ENCODE assay signal across 8 mouse cellular contexts in genomic region chr13:100552369-100553041, GRCm38 (mm10). TPM values are rescaled to one million over a fixed set of nuclear protein-coding genes. Genes with fewer than 3 reads are reported as not detected.
DNase-seq lines count a peak whose midpoint lies in the region; ATAC-seq and TF ChIP-seq lines count a peak whose summit lies in the region.

Gene Ocln (minus strand): TSS chr13:100552718.

- in situ Hi-C loops in ES-E14 (cut with MboI; ENCODE audit: low sequenced_read_pairs in 2 of 2, unreplicated experiment in 2 of 2) = no loop called here

- ATAC-seq in forebrain, embryonic 16.5 days = peak; percentile 77
- peak; percentile 93 for ATAC-seq in intestine, embryonic 15.5 days
- peak; percentile 72 for ATAC-seq in midbrain, embryonic 11.5 days (ENCODE audit: low FRiP score)
- peak; percentile 92 for ATAC-seq in stomach, embryonic 16.5 days (ENCODE audit: insufficient read depth, low FRiP score)

- H3K4me2 ChIP-seq in forebrain, embryonic 16.5 days (ENCODE audit: low read length) = peak within 1 kb of the TSS; percentile 98
- H3K4me2 ChIP-seq in intestine, embryonic 15.5 days (replicated peaks) = peak within 1 kb of the TSS; percentile 84
- peak within 1 kb of the TSS; percentile 98 for H3K4me2 ChIP-seq in midbrain, embryonic 11.5 days
- peak within 1 kb of the TSS; percentile 75 for H3K4me2 ChIP-seq in stomach, embryonic 16.5 days (ENCODE audit: low read depth, low read length)

- H3K9ac ChIP-seq in ES-E14 (ENCODE audit: insufficient read depth, low read depth, low read length, poor library complexity, severe bottlenecking) = peak within 1 kb of the TSS; percentile 83
- peak within 1 kb of the TSS; percentile 49 for H3K9ac ChIP-seq in forebrain, embryonic 16.5 days (replicated peaks; ENCODE audit: low read depth, low read length)
- peak within 1 kb of the TSS; percentile 68 for H3K9ac ChIP-seq in intestine, embryonic 15.5 days
- peak within 1 kb of the TSS; percentile 36 for H3K9ac ChIP-seq in midbrain, embryonic 11.5 days (ENCODE audit: low read length)
- peak within 1 kb of the TSS; percentile 79 for H3K9ac ChIP-seq in stomach, embryonic 16.5 days (ENCODE audit: low read length)

- WGBS in forebrain, embryonic 16.5 days = under 1% methylated on average over 44 of the region's 45 CpGs
- under 1% methylated on average over 43 of the region's 45 CpGs for WGBS in intestine, embryonic 15.5 days
- under 1% methylated on average over 45 of the region's 45 CpGs for WGBS in limb, embryonic 10.5 days
- under 1% methylated on average over 45 of the region's 45 CpGs for WGBS in midbrain, embryonic 11.5 days
- WGBS in stomach, embryonic 16.5 days = 1% methylated on average over 45 of the region's 45 CpGs

- no peaks in the 10 kb centered on the region for H3K36me3 ChIP-seq in ES-E14 (ENCODE audit: control insufficient read depth, insufficient read depth, low read length, poor library complexity, severe bottlenecking)
- H3K36me3 ChIP-seq in forebrain, embryonic 16.5 days (ENCODE audit: control insufficient read depth, insufficient read depth) = no peaks in the 10 kb centered on the region
- H3K36me3 ChIP-seq in intestine, embryonic 15.5 days = no peaks in the 10 kb centered on the region
- no peaks in the 10 kb centered on the region for H3K36me3 ChIP-seq in limb, embryonic 10.5 days
- H3K36me3 ChIP-seq in midbrain, embryonic 11.5 days (ENCODE audit: control insufficient read depth, insufficient read depth, low read length) = no peaks in the 10 kb centered on the region
- no peaks in the 10 kb centered on the region for H3K36me3 ChIP-seq in stomach, embryonic 16.5 days (ENCODE audit: control insufficient read depth, insufficient read depth, low read length)

- H3K4me3 ChIP-seq in ES-E14 (ENCODE audit: insufficient read depth in 1 of 2, low read depth in 1 of 2, low read length in 2 of 2, poor library complexity in 1 of 2, severe bottlenecking in 1 of 2) = peak within 1 kb of the TSS; percentile 86 to 95
- peak within 1 kb of the TSS; percentile 67 for H3K4me3 ChIP-seq in forebrain, embryonic 16.5 days (replicated peaks; ENCODE audit: low read length)
- peak within 1 kb of the TSS; percentile 61 for H3K4me3 ChIP-seq in intestine, embryonic 15.5 days (replicated peaks)
- peak within 1 kb of the TSS; percentile 66 for H3K4me3 ChIP-seq in limb, embryonic 10.5 days
- H3K4me3 ChIP-seq in midbrain, embryonic 11.5 days (ENCODE audit: low read depth, low read length) = peak within 1 kb of the TSS; percentile 52
- H3K4me3 ChIP-seq in stomach, embryonic 16.5 days (replicated peaks; ENCODE audit: low read length) = peak within 1 kb of the TSS; percentile 67

- H3K27me3 ChIP-seq in forebrain, embryonic 16.5 days (replicated peaks; ENCODE audit: control insufficient read depth, insufficient read depth, low read length) = peaks cover 41% of the 10 kb centered on the region
- peaks cover 29% of the 10 kb centered on the region for H3K27me3 ChIP-seq in intestine, embryonic 15.5 days (replicated peaks)
- peaks cover 74% of the 10 kb centered on the region for H3K27me3 ChIP-seq in limb, embryonic 10.5 days (ENCODE audit: low read depth, poor library complexity, severe bottlenecking)
- H3K27me3 ChIP-seq in midbrain, embryonic 11.5 days (ENCODE audit: control insufficient read depth, insufficient read depth, low read length) = peaks cover 36% of the 10 kb centered on the region
- H3K27me3 ChIP-seq in stomach, embryonic 16.5 days (ENCODE audit: control insufficient read depth, insufficient read depth, low read length) = peaks cover 25% of the 10 kb centered on the region

- H3K9me3 ChIP-seq in ES-E14 (ENCODE audit: control insufficient read depth, insufficient read depth, low read depth, low read length) = no peaks in the 10 kb centered on the region
- no peaks in the 10 kb centered on the region for H3K9me3 ChIP-seq in forebrain, embryonic 16.5 days (ENCODE audit: control insufficient read depth, low read length)
- H3K9me3 ChIP-seq in intestine, embryonic 15.5 days = no peaks in the 10 kb centered on the region
- no peaks in the 10 kb centered on the region for H3K9me3 ChIP-seq in limb, embryonic 10.5 days (replicated peaks)
- no peaks in the 10 kb centered on the region for H3K9me3 ChIP-seq in midbrain, embryonic 11.5 days (ENCODE audit: control insufficient read depth, low read length)
- no peaks in the 10 kb centered on the region for H3K9me3 ChIP-seq in stomach, embryonic 16.5 days (replicated peaks; ENCODE audit: control insufficient read depth, low read length)

- no peak for DNase-seq in ES-E14 (ENCODE audit: low read depth, low spot score)
- peak; percentile 78 for DNase-seq in cerebellum, adult 11 months
- no peak for DNase-seq in limb, embryonic 10.5 days (ENCODE audit: low spot score)
- peak; percentile 94 for DNase-seq in midbrain, embryonic 11.5 days (ENCODE audit: low spot score, missing footprints)
- no peak for DNase-seq in spleen, postnatal 10 days (ENCODE audit: low spot score in 2 of 2)

- peaks cover 0 to 3% of the 10 kb centered on the region in 2 experiments; a peak in 1 of 4 replicates for H3K4me1 ChIP-seq in ES-E14 (ENCODE audit: control insufficient read depth in 2 of 2, insufficient read depth in 2 of 2, low read length in 2 of 2, poor library complexity in 1 of 2)
- H3K4me1 ChIP-seq in forebrain, embryonic 16.5 days (replicated peaks; ENCODE audit: control insufficient read depth, insufficient read depth, low read length) = peaks cover 18% of the 10 kb centered on the region
- 0 out of 2 replicates have a peak, but pooled peaks cover 7% of the 10 kb centered on the region for H3K4me1 ChIP-seq in intestine, embryonic 15.5 days (replicated peaks)
- H3K4me1 ChIP-seq in limb, embryonic 10.5 days = peaks cover 28% of the 10 kb centered on the region
- peaks cover 7% of the 10 kb centered on the region for H3K4me1 ChIP-seq in midbrain, embryonic 11.5 days (ENCODE audit: control insufficient read depth, insufficient read depth, low read length)
- H3K4me1 ChIP-seq in stomach, embryonic 16.5 days (ENCODE audit: control insufficient read depth, insufficient read depth, low read length) = peaks cover 8% of the 10 kb centered on the region

- H3K27ac ChIP-seq in ES-E14 (ENCODE audit: insufficient read depth, low read depth, low read length, poor library complexity, severe bottlenecking) = no peak within 1 kb of the TSS; the same call in 1 of the 2 replicates
- no peak within 1 kb of the TSS for H3K27ac ChIP-seq in forebrain, embryonic 16.5 days (ENCODE audit: low read length)
- H3K27ac ChIP-seq in intestine, embryonic 15.5 days = peak within 1 kb of the TSS; percentile 84
- no peak within 1 kb of the TSS for H3K27ac ChIP-seq in limb, embryonic 10.5 days
- no peak within 1 kb of the TSS for H3K27ac ChIP-seq in midbrain, embryonic 11.5 days (ENCODE audit: low read depth, low read length)
- H3K27ac ChIP-seq in stomach, embryonic 16.5 days (ENCODE audit: low read length) = peak within 1 kb of the TSS; percentile 89

TF ChIP-seq in ES-E14, 5 proteins besides CTCF, POLR2A, EP300 and RAD21:
- no peak for TF ChIP-seq HCFC1 (IDR thresholded peaks at IDR 0.05; ENCODE audit: borderline replicate concordance, insufficient read depth, low read length)
- no peak for TF ChIP-seq ZC3H11A (IDR thresholded peaks at IDR 0.05; ENCODE audit: borderline replicate concordance, low read depth, low read length)
- no peak for TF ChIP-seq MAFK (IDR thresholded peaks at IDR 0.05; ENCODE audit: insufficient read depth, low read depth, low read length)
- no peak for TF ChIP-seq CHD2 (IDR thresholded peaks at IDR 0.05; ENCODE audit: low read depth, low read length)
- no peak for TF ChIP-seq ZNF384 (IDR thresholded peaks at IDR 0.05; ENCODE audit: low read depth, low read length)

RNA-seq across cellular contexts. Expression of gene Ocln, which starts in this region (rescaled TPM):
- total RNA-seq in ES-E14 (2012; rRNA removed) = 6.2 and 17.1 TPM in 2 replicates
- polyA plus RNA-seq in forebrain, embryonic 16.5 days (2015; fragmentation: Nextera tagmentation; extraction: Ambion mirVana) = 7.8 and 9.8 TPM in 2 replicates
- polyA plus RNA-seq in intestine, embryonic 15.5 days (2015; fragmentation: Nextera tagmentation; extraction: Ambion mirVana) = 86.9 and 89.1 TPM in 2 replicates
- 1.3 and 1.8 TPM in 2 replicates for polyA plus RNA-seq in limb, embryonic 10.5 days (2016; fragmentation: Nextera tagmentation; extraction: Ambion mirVana)
- polyA plus RNA-seq in midbrain, embryonic 11.5 days (2014; fragmentation: Nextera tagmentation; extraction: Ambion mirVana) = 1.5 and 2.1 TPM in 2 replicates
- polyA plus RNA-seq in stomach, embryonic 16.5 days (2015; fragmentation: Nextera tagmentation; extraction: Ambion mirVana) = 65.9 and 76.9 TPM in 2 replicates

Comparison
In these comparisons a context has a peak if more than half of its experiments do, and no peak if none do; other contexts are left out.
1. DNase-seq: peak in cerebellum, adult 11 months (single experiment) and midbrain, embryonic 11.5 days (single experiment); none in ES-E14 (single experiment), limb, embryonic 10.5 days (single experiment) and spleen, postnatal 10 days (0 of 2).
2. H3K27ac ChIP-seq: peak in intestine, embryonic 15.5 days (single experiment) and stomach, embryonic 16.5 days (single experiment); none in ES-E14 (single experiment), forebrain, embryonic 16.5 days (single experiment), limb, embryonic 10.5 days (single experiment) and midbrain, embryonic 11.5 days (single experiment).
3. Peak in every context shown above with its lines, with median percentiles within 50 percentile points of each other: H3K4me3 ChIP-seq, H3K9ac ChIP-seq, ATAC-seq and H3K4me2 ChIP-seq.